Mouse (Mus musculus) c-Kit-positive CD71-positive TER-119-positive erythroid progenitor cells, embryonic 14.5 days (primary cell): ENCODE measurements around the gene Gm48551.
A peak's percentile ranks its signal among the peaks of the same experiment; 100 is the strongest.

ENCODE experiments used
- DNase-seq: peaks from one replicate; pipeline ENCODE4 v3.0.0-alpha.2; 2013; ENCODE audit warnings: low spot score

Gm48551 gene

DNA sequence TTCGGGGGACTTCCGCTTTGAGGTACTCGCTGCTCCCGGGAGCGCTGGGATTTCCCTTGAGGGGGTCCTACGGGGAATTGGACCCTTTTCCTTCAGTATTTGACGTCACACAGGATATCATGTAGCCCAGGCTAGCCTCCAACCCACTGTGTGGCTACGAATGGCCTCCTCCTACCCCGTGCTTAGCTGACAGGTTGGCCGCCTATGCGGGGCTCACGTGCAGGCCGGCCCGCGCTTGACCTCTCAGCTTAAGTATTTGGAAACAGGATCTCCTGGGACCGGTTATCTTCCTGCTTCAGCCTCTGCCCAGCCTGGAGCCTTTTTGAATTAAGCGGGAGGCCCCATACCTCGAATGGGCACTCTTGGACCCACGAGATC is 328 bp downstream of the Gm48551 start:
- no peak for DNase-seq

DNA sequence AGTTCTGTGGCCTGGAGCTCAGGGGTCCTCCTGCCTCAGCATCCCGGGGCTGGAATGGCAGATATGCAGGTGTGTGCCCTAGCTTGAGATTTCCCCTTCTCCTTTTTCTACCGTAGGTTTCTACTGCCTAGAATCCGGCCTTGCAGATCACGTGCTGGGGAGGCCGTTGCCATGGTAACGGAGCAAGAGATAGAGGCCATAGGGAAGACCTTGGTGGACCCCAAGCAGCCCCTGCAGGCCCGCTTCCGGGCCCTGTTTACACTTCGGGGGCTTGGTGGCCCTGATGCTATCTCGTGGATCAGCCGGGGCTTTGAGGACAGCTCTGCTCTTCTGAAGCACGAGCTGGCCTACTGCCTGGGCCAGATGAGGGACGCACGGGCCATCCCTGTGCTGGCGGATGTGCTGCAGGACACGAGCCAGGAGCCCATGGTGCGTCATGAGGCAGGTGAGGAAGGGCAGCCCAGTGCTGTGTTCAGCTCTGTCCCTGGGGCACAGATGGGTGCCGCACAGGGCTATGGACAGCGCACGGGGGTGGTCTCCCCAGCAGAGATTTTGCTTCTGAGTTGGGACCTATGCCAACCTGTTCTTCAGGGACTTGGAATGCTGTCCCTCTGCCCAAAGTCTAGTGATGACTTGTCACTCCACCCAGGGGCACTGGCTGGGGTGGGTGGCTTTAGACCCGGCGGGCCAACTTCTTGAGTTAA is 1.5 kb downstream of the Gm48551 start:
- no peak for DNase-seq

DNA sequence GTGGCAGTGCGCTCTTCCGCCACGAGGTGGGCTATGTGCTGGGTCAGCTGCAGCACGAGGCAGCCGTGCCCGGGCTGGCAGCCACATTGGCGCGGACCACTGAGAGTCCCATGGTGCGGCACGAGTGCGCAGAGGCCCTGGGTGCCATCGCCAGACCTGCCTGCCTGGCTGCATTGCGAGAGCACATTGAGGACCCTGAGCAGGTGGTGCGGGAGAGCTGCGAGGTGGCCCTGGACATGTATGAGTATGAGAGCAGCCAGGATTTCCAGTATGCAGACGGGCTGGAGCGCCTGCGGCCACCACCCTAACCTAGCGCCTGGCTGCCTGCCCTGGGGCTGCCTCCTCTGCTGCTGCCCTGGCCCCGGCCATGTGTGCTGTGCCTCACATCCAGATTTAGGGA is 3.5 kb downstream of the Gm48551 start:
- no peak for DNase-seq

DNA sequence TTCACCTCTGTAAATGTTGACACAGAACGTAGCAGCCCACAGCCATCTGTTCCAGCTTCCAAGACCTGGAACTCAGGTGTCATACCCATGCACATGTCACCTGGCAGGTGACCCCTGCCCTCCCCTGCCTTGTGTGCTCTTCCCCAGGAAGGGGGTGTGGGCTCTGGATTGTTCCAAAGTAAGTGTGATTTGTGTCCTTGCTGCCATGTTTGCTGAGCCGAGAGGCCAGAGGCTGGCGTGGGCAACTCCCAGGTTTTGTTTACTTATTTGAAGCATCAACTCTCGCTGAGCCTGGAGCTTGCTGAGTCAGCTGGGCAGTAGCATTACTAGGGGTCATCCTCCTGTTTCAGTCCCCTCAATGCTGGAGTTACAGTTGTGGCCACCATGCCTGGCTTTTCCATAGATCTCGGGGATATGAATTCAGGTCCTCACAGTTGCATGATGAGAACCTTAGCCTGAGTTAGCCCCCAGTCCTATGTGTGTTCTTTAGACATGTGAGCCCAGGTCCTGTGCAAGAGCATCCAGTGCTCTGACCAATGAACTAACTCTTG is 4.3 kb downstream of the Gm48551 start, which contains the start of gene Gm48552:
Gene Gm48552, plus strand, starts transcription at position 501 of the 551 bp plus-strand sequence.
- DNase-seq: no peak

DNA sequence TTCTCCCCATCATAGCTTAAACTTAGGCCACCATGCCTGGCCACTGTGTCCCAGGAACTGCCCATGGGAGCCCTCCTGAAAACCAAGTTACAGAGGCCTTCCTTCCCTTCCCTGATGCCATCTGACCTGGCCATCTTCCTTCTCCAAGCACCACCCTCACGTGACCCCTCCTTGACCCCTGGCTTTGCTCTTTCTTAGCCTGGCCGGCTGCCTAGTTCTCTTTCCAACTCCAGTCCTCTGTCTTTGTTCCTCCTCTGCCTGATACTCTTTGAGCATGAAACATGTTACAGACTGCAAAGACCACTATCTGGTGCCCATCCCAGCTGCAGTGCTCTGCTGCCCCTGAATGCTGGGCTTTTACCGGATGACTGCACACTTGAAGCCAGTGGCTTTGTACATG is 5.1 kb downstream of the Gm48551 start:
- no peak for DNase-seq

DNA sequence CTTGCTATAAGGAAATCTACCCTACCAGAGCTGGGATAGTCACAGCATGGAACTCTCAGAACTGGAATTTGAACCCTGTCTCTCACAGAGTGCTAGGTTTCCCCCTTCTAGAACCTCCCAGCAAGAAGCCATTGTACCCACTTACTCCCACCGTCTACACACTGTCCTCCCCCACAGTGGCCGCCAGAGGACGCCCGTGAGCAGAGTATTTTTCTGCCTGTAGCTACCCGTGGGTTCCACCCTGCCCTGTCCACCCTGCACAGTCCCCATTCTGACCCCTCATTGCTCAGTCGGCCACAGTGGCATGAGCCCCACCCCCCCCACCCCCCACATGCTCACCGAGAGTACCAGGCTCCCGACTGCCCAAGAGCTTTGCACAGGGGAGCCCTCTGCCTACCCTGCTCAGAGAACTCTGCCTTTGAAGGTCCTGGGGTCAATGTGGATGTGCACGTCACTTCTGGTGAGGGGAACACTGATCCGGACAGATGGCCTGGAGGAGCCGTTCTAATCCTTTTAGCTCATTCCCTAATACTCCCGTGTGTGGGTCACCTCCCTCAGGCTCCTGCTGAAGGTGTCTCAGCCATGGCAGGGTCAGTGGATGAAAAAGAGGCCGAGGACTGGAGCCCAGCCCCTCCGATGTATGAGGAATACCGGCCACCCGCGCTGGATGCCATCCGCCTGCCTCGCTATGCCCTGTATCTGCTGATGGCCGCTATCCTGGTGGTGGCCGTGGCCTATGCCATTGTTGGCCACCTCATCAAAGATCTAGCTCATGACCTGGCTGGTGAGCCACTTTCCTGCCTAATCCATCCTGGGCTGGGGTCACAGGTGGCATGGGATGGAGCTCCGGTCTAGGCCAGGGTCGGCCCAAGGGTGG is 5.8 kb downstream of the Gm48551 start:
- DNase-seq: peak; percentile 54

DNA sequence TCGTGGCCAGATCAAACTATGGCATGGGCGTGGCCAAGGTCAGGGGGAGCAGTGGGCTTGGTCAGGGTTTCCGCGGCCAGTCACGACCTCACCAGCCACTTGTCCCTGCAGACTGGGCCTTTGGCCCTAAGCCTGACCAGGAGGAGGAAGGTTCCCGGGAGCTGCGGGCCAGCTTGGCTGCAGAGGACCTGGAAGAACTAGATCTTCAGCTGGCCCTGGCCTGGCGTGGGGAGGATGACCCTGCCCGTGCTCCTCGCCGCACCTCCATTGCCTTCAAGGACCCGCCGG is 6.4 kb downstream of the Gm48551 start:
- DNase-seq: no peak

DNA sequence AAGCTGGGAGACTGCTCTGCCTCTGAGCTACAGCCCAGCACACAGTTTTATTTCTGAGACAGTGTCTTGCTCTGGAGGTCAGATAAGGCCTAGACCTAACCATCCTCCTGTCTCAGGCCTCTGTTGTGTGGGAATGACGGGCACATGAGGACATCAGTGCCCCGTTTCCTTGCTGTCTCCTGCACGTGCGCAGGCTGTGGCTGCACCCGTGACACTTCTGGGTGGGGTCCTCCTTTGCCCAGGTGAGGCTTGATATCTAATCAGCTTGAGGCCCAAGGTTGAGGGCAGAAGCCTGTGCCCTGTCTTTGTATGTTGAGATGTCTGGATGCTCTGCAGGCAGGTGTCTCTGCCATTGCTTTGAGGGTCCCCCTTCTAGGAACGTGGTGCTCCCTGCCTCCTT is 8.0 kb downstream of the Gm48551 start:
- DNase-seq: no peak

DNA sequence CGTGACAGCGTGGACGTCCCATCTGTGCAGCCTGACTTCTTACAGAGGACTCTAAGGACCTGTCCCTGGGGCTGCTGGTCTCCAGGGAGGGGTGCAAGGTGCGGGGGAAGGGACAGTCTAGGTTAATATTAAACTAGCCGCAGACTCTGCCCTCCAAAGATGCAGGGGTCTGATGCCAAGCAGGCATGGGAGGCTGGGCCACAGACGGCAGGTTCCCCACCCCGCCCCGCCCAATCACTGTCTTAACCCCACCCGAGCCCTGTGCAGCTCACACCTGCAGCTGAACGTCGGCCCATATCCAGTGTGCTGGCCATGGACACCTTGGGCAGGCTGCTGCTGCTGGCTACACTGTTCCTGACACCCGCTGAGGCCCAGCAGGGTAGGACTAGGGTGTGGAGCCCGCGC is 8.5 kb downstream of the Gm48551 start, which contains the start of gene Smim24:
Gene Smim24, plus strand, starts transcription at position 271 of the 405 bp plus-strand sequence.
- DNase-seq: no peak

DNA sequence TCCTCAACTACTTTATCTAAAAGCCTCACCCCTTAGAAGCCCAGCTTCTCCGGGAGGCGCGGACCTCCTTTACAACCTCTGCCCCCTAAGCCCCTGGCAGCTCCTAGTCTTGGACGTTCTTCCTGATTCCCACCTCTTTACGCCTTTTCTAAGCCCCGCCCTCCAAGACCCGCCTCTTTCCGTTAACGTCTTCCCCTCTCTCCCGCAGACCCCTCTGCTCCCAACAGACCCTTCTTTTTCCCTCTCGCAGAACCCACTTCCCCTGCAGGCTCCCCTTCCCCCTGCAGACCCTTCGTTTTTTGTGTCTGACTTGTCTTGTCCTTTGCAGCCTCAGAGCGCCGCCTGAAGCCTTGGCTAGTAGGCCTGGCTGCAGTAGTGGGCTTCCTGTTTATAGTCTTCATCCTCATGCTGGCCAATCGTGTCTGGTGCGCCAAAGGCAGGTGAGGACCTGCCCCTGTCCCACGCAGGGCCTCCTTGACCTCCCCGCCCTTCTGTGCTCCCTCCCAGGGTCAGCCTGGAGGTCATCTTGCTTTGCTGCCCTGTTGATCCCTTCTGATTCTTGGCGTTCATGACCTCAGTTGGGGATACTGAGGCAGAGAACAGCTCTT is 9.3 kb downstream of the Gm48551 start:
- no peak for DNase-seq

DNA sequence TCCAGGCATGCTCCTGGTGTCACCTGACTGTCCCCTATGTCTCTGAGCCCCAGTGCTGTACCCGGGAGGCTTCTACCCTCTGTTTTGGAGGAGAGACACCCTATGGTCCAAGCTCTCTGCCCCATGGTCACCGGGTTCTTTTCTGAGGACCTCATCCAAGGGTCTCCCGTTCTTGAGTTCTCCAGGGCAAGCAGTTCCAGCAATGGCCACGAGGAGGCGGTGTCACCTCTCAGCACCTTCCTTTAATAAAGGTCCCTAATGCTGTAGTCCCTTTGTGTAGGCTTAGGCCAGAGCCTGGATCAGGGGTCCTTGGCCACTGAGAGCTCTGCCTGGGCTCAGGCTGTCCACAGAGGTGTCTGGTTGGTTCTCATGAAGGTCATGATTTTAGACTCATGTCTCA is 10.9 kb downstream of the Gm48551 start:
- DNase-seq: peak; percentile 61

DNA sequence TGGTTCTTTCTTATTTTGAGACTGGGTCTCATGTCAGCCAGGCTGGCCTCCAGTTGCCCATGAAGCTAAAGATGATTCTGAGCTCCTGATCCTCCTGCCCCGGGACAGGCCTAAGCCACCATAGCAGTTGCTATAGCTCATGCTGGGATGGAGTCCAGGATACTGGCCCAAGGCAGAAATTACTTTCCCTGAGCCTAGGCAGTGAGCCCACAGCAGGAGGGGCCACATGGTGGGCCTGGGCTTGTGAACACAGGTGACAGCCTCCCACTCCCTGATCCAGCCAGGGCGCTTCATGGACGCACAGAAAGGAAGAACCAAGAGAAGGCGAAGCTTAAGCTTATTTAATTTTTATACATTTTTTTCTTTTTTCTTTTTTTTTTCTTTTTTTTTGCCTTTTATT is 11.6 kb downstream of the Gm48551 start:
- DNase-seq: no peak

DNA sequence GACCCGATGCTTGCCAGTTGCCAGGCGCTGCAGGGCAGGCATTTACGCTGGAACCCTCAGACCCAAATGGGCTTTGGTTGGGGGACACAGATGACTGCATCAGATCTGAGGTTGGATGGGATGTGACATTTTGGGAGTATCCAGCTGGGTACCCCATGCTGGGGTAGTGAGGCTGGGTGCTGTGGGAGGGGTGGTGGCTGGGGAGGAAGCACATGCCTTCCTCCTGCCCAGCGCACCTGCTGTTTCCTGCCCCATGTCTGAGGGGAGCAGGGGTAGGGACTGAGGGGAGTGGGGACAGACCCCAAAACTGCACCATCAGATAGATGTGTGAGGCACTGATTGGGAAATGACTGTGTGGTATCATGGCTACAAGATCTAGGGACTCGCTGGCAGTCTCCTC is 12.5 kb downstream of the Gm48551 start:
- DNase-seq: no peak

DNA sequence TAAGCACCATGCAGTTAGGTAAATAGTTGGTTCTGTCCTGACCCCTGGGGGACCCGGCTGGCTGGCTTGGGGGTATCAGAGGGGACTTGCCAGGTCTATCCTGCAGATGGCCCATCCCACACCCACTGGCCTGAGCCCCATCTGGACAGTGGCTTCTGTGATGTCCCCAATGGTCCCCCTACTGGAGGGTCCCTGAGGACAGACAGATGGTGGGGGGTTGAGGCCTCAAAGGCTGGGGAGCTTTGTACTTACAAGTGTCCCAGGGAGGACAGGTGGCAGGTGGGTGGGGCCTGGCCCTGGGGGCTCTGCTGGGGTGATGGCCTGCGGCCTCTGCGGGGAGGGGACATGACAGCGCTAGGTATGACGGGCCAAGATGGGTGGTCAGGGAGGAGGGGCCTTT is 15.0 kb downstream of the Gm48551 start:
- DNase-seq: no peak

DNA sequence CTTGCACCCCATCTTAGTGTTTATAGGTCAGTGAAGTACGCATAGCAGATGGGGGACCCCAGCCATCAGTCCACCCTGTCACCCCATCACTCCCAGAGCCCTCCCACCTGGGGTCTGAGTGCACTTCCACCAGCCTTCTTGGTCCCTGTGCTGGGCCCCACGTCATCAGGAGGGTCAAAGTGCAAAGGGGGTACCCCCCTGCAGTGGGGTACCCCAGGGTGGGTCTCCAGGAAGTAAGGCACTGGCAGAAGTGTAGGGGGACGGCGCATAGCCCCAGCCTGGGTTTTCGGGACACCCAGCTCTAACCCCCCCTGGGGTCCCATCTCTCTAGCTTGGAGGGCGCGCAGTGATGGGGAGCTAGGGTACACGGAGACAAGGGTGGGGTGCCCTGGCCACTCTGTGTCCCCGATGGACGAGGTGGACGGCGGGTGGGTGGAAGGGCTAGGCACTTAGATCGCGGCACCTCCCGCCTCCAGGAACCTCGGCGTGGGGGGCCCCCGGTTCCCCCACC is 15.6 kb downstream of the Gm48551 start:
- no peak for DNase-seq

DNA sequence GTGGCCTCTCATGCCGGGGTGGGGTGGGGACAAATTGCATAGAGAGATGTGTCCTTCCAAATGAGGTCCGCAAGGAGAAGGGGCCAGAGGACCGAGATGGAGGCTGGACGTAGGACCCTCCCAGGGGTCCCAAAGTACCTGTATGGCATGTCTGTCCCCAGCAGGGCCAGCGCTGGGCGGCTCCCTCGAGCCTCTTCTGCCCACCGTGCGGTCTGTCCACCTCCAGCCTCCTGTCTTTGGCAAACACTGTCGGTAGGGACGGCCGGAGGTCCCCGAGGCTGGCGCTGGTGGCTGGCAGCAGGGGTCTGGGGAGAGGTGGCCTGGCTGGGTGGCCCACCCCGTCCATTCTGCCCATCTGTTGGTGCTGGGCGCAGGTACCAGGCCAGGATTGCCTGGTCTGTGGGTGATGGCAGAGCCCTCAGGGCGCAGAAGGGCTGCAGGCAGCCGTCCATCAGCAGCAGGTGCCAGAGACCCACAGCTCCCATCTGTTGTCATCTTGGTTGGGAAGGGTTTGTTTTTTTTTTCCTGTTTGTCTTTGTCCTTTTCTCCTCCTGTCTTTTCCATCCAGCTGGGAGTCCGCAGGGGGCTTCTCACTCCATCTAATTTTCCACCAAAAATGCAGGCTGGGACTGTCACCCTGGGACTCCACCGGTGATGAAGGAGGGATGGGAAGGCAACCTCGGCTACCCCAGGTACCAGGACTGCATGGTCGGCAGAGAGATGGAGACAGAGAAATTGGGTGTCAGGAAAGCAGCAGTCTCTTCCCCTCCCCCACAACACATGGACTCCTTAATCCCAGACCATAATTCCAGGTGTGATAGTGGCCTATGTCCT is 16.3 kb downstream of the Gm48551 start:
- no peak for DNase-seq

DNA sequence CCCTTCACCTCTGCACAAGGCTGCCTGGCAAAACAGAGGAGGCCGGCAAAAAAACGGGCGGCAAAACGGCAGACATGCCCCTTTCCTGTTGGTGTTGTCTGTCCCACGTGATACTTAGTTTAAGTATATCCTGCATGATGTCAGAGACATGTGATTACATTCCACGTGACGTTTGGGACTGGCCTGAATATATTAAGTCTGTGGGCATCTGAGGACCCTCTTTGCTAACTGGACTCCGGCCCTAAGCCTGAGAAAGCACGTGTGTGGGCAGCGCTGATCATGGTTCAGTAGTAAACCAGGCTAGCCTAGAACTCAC is 16.9 kb downstream of the Gm48551 start:
- no peak for DNase-seq

DNA sequence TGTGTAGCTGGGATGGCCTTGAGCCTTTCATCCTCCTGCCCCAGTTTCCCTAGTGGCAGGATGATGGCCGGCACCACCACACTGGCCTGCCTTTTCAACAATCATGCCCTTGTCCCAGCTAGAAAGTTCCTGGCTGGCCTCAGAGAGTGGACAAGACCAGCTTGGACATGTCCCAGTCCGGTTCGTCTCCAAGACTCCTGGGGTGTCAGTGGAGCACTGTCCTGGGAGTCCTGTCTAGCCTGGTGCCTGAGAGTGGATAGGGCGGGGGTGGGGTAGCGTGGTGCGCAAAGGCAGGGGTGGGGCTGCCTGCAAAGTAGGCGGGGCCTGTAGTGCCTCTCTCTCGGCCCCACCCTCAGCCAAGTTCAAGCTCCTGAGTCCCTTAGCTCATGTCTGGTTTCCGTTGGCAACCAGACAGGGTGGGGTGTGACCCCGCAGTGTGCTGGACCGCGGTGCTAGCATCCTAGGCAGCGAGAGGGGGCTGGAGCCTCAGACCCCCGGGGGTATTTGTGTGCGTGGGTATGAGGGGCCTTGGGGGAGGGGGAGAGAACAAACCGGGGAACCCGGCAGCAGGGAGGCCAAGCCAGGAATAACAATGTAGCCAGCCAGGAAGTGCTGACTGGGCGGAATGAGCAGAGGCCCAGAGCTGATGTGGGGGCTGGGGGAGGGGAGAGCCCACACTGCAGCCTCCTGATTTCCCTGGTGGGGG is 17.4 kb downstream of the Gm48551 start:
- peak; percentile 70 for DNase-seq

DNA sequence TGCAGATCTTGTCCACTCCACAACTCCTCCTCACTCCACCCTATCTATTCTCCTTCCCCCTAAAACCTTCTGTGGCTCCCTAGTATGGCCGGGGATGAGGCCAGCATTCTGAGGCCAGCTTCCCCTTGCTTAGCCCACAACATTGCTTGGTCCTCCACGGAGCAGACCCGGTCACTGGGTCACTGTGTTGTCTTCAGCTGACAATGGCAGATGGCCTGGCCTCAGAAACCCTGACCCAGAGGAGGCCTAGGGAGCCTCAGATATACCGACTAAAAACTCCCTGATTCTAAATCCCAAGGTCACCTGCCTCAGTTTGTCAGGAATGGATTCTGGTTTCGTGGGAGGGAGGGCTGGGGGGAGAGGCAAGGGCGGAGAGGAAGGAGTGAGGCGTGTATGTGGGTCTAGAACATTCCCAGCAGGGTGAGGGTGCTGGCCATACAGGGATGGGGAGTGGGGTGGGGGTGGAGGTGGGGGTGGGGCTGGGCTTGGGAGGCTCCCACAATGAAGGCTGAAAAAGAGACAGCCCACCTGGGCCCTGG is 18.0 kb downstream of the Gm48551 start:
- no peak for DNase-seq

DNA sequence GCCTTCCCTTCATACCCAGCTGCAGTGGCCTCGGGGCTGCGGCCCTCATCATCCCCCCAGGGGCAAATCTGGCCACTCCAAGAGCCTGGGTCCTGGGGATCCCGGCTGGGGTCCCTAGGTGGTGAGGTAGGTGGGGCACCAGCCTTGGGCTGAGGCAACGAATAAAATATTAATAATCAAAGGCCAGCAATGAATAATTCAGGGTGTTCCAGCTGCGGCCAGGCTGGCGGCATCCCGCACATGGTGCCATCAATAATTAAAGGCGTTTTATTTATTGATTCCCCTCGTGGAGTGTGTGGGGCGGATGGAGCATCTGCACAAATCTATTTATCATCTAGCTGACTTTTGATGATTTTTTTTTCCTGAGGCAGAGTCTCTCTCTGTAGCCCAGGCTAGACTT is 19.2 kb downstream of the Gm48551 start:
- no peak for DNase-seq

DNA sequence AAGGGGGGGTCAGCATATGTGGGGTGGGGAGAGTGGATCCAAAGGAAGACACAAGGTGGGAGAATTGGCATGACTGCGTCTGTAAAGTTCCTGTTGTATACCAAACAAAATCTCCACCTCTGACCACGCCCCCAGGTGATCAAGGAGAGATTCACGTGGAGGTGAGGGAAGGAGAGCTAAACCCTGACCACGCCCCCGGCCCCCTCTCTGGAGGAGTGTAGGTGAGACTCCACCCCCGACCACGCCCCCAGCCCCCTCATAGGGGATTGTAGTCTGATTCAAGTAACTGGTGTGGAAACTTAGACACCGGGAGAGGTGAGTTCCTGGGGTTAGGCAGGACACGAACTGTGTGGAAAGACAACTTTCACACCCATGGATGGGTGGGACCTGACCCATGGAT is 19.8 kb downstream of the Gm48551 start:
- DNase-seq: no peak
